Mouse (Mus musculus) left cerebral cortex, postnatal 25 days (tissue): ENCODE measurements at regions not wholly inside any gene's neighbourhood (a gene's known extent, or its start where the extent isn't known, plus 50 kb on each side); places are given as distances from the start of the nearest gene placed in this dataset.
A peak's percentile ranks its signal among the peaks of the same experiment; 100 is the strongest.

Experiments used
- DNase-seq, 2 experiments: peaks; one replicate each; pipeline ENCODE4 v3.0.0; 2022; ENCODE audit warnings: low spot score in 2 of 2, mixed read lengths in 1 of 2
- intact Hi-C: fragments of 180-260 bp; cut with DNase I; formaldehyde crosslinking; loops from one replicate; pipeline ENCODE4 v1.15.1; 2025

DNA sequence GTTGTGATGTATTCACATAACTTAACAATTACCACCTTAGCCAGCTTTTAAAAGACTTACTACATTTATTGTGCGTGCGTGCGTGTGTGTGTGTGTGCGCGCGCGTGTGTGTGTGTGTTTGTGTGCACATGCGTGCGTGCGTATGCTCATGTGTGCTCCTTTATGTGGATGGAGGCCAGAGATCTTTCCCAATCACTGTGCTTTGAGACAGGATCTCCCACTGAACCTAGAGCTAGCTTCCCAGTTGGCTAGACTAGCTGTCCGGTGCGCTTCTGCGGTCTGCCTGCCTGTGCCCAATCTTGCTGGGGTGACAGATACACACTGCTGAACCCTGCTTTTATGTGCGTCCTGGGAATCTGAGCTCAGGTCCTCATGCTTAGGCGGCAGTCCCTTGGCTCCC lies 50.1 kb upstream of the Arhgap29 start:
- intact Hi-C loops, result no loop called here
- DNase-seq, result no peak

DNA sequence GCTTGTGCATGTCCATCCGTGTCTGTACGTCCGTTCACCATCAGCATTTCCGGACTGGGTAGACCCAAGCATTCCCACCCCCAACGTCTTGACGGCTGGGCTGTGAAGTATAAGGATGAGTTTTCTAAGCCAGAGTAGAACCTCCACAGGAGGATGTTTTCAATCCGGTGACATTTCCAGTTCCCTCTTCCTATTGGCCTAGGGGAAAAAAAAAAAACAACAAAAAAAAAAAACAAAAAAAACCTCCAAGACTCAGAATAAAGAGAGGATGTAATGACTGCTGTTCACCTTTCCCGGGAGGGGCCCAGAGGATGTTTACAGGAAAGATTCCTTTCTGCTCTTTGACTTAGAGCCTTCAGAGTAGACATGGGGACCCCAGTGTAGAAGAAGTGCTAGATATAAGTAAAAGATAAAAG lies 51.9 kb upstream of the Arhgap29 start:
- DNase-seq, result no peak
- intact Hi-C loops, result no loop called here

- intact Hi-C loops, result no loop called here
- DNase-seq, result peak in 1 of 2 experiments; percentile 41
Observed at GRCm38 (mm10) chr3:121897821-121898574, 54.3 kb upstream of the Arhgap29 start.

DNA sequence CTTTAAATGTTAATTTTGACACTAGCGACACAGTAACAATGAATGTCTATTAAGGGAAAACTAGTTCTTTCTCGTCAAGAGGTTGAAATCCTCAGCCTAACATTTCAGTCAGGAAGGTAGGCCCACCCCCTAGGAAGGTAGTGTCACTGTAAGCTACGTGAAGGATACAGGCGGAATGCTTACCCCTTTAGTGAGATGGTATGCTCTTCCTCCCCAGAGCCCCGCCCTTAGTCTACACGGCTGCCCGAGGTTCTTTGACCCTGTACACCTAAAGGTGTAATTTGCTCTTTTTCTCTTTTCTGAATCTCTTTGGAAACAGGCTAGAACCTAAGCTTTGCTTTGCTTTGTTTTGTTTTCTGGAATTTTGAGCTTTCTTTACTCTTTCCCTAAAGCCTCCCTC lies 58.7 kb upstream of the Arhgap29 start:
- intact Hi-C loops, result no loop called here
- DNase-seq, result no peak

GRCm38 (mm10) chr3:121892675-121893074 lies 59.7 kb upstream of the Arhgap29 start:
- intact Hi-C loops, result no loop called here
- DNase-seq, result no peak

- intact Hi-C loops, result no loop called here
- no peak for DNase-seq
Observed at GRCm38 (mm10) chr3:121891338-121891737, 61.0 kb upstream of the Arhgap29 start.

GRCm38 (mm10) chr3:121890563-121890962 lies 61.8 kb upstream of the Arhgap29 start:
- intact Hi-C loops, result no loop called here
- no peak for DNase-seq

DNA sequence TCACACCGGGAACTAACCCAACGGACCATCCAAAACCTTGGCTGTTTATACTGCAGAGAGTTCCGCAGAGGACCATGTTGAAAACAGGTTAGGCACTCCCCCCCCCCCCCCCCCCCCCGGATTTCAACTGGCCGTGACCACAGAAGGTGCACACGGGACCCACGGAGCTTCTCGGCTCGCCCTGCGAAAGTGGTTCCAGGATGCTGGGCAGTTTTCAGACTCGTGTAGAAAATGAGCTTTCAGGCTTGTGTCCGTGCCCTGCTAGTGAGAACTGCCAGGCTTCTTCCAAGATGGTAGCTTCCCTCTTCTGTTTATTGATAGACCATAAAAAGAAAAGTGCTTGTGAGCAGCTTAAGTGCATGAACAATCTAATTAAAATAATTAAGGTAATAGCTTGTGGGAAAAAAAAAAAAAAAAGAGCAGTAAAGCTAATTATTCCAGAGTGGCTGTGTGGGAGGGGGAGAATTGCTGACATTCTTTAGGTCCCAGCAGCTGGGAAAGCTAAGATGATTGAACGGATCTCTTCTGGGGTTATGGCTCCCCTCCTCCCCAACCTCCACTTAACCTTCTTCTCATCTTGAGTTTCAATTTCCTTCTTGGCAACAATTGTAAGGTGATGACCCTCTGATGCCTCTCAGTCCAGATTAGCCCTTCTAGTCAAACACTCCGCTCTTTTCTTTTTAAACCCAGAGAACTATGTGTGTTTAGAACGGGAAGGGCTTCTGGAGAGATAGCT lies 65.3 kb upstream of the Arhgap29 start:
- intact Hi-C loops, result loop anchor here (5.0 to 10.0 kb wide), 5 partner anchors 65 to 748 kb away; partner anchors contain the start of genes Arhgap29, Dnttip2 and Gclm
- DNase-seq, result no peak

GRCm38 (mm10) chr3:121886309-121886708 lies 66.0 kb upstream of the Arhgap29 start:
- DNase-seq, result no peak

GRCm38 (mm10) chr3:121885265-121886178 lies 66.8 kb upstream of the Arhgap29 start:
- intact Hi-C loops, result loop anchor here (1.0 to 10.0 kb wide), 8 partner anchors 67 to 749 kb away; partner anchors contain the start of genes Arhgap29, Dnttip2 and Gclm
- no peak for DNase-seq

More at GRCm38 (mm10) chr3:121886309-121886708, 66.0 kb upstream of the Arhgap29 start:
- intact Hi-C loops, result loop anchor here (5.0 to 10.0 kb wide), 5 partner anchors 66 to 748 kb away; partner anchors contain the start of genes Arhgap29, Dnttip2 and Gclm

DNA sequence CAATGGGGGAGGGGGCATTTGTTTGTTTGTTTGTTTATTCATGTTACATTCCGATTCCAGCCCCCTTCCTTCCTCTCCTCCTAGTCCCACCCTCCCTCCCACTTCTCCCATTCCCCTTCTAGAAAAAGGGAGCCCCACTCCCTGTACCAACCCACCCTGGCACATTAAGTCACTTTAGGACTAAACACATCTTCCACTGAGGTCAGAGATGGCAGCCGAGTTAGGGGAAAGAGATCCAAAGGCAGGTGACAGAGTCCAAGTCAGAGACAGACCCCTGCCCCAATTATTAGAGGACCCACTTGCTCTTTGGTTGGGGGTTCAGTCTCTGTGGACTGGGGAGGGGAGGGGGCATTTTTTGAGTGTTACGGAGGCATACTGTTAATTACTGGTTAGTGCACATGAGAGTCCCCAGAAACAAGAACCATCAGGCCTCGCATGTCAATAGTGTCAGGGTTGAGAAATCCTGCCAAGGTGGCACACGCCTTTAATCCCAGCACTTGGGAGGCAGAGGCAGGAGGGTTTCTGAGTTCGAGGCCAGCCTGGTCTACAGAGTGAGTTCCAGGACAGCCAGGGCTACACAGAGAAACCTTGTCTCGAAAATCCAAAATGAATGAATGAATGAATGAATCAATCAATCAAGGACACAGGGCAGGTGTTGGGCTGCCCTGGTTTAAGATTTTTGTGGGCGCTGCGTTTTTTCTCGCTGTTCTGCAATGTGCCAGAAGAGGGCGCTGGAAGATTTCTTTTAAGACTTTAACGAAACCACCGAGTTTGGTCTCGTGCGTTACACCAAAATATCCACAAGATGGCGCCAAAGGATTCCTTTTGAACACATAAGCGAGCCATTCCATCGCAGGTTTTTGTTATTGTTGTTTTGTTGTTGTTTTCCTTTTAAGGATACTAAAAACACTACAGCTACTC lies 67.8 kb upstream of the Arhgap29 start:
- intact Hi-C loops, result loop anchor here (1.0 to 10.0 kb wide), 8 partner anchors 68 to 750 kb away; partner anchors contain the start of genes Arhgap29, Dnttip2 and Gclm
- peak; percentile 90 to 95 for DNase-seq

DNA sequence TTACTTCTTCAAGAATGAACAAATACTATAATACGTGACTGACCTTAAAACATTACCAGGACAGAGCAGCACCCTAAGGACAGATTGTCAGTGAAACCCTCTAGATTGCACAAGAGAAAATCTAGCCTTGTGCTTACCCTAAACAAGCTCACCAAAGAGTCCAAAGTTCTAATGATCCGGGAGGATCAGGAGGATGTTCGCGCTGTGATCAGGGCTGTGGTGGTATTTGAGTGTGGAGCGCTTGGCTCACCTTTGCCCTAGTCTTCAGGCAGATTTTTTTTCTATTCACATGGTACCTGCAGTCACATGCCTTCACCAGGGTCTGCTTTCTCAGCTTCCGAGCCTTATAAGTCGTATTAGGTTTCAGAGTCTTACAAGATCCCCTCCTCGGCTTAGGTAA lies 65.3 kb upstream of the Abcd3 start:
- intact Hi-C loops, result loop anchor here (10.0 kb wide), 4 partner anchors 364 to 754 kb away; partner anchors contain the start of genes Dnttip2 and Gclm

GRCm38 (mm10) chr3:121875072-121875471 lies 60.0 kb upstream of the Abcd3 start:
- intact Hi-C loops, result loop anchor here (10.0 kb wide), 1 partner anchor 340 kb away; the partner anchor contains the start of gene Slc44a3
- no peak for DNase-seq

More for the DNA sequence above, 65.3 kb upstream of the Abcd3 start:
- no peak for DNase-seq

- no peak for DNase-seq
- intact Hi-C loops, result loop anchor here (5.0 to 10.0 kb wide), 2 partner anchors 97 to 340 kb away; partner anchors contain the start of gene Slc44a3
Observed at GRCm38 (mm10) chr3:121874576-121874975, 59.5 kb upstream of the Abcd3 start.

GRCm38 (mm10) chr3:121873572-121873971 lies 58.5 kb upstream of the Abcd3 start:
- intact Hi-C loops, result loop anchor here (5.0 to 10.0 kb wide), 2 partner anchors 96 to 339 kb away; partner anchors contain the start of gene Slc44a3

DNA sequence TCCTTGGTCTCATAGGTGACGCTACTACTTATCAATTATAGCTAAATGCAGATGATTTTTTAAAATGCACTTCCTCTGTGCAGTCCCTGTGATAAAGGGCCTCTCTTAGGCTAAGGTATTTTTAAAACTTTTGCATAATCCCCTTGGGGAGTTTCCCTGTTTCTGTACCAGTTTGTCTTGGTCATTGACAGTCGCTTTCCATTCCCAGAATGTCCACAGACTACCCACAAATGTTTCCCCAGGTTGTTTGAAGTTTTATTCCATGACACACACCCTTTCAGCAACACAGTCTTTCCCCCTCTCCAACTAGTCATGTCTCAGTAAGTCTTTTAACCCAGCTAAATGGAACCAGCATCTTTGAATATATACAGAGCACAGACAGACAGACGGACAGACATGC lies 57.6 kb upstream of the Abcd3 start:
- DNase-seq, result no peak
- intact Hi-C loops, result loop anchor here (5.0 to 10.0 kb wide), 2 partner anchors 95 to 338 kb away; partner anchors contain the start of gene Slc44a3

More at GRCm38 (mm10) chr3:121873572-121873971, 58.5 kb upstream of the Abcd3 start:
- DNase-seq, result no peak

DNA sequence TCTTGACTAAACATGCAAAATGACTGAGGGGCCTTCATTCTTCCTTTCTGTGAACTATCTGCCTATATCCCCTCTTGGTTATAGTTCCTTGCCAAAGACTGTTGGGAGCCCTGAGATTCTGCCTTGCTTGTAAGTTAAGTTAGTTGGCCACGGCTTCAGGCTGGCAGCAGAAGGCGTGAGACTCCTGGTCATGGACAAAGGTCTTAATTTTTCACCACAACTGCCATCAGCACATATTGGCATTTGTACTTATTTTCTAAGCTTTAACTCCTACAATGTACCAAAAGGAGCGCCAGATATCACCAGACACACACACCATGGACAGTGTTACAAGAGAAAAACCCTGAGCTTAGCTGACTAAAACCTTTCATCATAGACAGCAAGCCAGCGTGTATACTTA lies 56.7 kb upstream of the Abcd3 start:
- no peak for DNase-seq
- intact Hi-C loops, result loop anchor here (5.0 to 10.0 kb wide), 2 partner anchors 94 to 337 kb away; partner anchors contain the start of gene Slc44a3

DNA sequence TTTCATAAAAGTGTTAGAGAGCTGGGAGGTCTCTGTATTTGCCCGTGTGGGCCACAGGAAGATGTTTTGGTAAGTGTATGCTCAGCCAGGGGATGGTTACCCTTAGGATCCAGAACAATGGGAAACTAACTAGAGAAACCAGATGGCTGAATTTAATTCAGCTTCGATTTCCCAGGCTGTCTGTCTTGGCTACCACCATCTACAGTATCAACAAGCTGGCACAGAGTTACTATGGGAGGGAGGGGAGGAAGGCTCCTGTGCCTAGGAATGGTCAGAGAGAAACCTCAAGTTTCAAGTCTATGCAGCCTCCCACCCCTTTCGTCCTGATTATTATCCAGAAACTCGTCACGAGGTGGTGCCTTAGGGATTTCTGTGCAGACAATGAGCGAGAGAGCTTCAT lies 55.6 kb upstream of the Abcd3 start:
- intact Hi-C loops, result loop anchor here (5.0 to 10.0 kb wide), 2 partner anchors 93 to 336 kb away; partner anchors contain the start of gene Slc44a3
- no peak for DNase-seq
